Mouse (Mus musculus) embryo, embryonic 11 days (tissue): Measurements from ENCODE around the gene Lrrc27.

ENCODE experiments used
- DNase-seq: peaks from one replicate; pipeline ENCODE4 v3.0.0-alpha.2; 2015

Lrrc27 gene

DNA sequence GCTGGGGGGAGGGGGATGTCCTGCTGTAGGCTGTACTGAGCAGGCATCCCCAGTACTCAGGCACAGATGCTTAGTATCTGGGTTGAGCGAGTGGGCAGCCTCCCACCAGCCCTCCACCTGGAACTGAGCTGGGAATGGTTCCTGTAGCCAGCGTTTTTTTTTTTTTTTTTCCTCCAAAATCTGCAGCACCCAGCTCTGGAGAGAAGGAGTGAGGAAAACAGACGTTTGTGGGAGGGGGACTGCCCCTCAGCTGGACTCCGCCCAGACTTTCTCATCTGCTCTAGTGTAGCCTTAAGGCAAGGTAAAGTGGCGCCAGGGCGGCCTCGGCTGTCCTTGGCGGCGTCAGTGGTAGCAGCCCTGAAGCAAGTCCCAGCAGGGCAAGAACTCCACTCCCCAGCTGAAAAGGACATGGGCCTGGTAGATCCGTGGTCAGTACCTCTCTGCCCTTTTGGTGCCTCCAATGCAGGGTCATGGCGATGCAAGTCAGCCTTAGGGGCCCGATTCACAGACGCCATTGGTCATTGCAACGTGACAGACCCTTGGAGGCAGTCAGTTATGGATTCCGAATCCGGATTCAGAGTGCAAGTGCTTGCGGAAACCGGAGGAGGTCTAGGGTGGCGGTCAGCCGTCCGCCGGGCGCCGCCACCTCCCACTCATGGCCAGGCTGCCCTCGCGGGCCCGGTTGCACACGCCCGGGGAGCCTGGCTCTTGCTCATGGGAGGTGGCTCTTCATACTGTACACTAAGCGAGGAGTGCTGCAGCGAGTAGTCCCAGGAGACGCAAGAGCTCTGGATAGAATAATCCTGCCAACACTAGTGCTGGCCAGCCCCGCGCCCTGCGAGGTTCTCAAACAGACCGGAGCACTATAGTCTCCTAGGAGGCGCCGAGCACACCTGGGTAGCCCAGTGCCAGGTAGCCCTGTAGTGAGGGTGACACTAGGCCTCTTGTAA, 34.4 kb downstream of the Lrrc27 start:
- peak; percentile 60 for DNase-seq

DNA sequence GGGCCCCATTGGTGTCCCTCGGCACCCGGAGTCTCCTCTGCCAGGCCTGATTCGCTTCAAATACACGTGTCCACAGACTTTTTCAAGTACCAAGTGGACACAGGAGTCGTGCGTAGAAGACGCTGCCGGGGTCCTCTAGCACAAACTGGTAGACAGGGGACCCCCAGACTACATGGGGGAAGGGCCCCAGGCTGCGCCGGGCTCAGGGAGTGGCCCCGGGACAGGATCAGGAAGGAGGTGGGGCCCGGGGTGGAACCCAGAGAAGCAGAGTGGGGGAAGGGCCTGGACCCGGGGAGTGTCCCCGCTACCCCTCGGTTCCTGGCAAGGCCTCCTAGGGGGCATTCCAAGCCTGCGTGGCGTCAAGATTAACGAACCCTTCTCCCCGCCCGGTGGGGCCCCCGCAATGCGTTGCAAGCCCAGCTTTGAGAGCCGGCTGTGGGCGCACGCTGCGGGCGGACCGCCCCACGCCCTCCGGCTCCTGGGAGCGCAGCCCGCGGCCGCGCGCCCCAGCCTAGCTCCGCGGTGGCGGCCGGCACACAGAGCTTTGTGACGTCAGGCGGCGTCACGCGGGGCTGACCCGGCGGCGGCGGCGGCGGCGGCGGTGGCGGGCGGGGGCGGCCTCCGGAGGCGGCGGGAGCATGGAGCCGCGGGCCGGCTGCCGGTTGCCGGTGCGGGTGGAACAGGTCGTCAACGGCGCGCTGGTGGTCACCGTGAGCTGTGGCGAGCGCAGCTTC, 35.3 kb downstream of the Lrrc27 start, which contains the start of gene Pwwp2b:
Pwwp2b (plus strand) TSS at position 602 of the 734 bp plus-strand sequence.
- DNase-seq = peak; percentile 89

DNA sequence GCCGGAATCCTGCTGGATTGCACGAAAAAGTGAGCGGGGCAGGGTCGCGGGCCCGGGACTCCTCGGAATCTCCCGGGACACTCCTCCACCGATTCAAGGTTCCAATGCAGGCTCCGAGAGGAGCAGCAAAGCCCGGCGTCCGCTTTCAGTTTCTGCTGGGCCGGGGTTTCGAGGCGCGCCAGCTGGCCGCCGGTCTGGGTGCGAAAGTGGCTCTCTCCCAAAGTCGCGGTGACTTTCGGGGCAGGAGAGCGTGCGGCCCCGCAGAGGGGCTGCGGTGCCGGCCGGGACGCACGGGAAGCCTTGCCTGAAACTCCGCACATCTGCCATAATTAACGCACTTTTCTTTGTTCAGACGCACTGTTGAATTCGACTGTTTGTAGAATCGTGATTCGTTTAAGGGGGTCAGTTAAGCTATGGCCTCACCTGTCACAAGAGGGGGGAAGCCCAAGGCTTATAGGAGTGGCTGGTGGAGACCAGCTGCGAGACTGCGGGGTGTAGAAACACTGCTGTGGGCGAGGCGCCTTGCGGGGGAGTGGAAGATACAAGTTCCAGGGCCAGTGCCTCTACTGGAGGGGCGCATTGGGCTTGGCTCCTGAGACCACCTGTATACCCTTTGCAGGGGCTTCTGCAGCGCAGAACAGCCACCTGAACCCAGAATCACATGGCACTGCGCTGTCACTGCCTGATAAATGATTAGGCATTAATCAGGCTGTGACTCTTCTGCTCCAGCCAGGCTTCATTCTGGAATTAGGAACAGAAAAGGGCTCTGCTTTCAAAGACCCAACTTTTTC, 36.0 kb downstream of the Lrrc27 start:
- peak; percentile 33 for DNase-seq

DNA sequence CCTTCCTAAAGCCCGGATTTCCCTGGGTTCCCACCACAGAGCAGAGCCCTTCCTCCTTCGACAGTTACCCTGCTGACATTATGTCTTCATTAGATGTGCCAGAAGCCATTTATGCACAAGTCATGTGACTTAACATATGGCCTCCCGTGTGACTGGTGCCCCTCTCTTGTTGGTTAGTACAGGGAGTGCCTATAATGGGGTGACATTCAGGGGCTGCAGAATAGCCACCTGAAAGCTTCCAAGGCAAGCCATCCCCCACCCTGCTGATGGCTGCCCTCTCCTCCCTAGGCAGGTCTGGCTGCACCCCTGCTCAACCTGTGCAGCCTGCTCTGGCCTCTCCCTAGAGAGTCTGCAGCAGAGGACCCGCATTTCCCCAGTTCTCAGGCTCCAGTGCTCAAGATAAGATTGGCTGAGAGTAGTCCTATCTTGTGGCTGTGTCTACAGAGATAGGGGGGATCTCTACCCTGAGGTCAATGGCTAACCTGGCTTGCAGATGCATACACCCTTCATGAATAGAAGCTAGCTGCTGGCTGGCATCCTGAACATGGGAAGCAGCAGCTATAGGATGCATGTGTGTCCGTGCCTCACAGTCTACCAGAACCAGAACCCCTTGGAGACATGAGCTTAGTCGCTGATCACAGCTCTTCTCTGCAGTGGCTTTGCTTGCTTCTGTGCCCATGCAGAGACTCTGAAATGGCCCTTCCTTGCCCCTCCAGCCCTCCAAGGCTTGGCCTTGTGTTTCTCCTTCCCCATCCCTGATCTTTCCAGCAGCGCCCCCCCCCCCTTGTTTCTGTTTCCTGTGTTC, 36.8 kb downstream of the Lrrc27 start:
- no peak for DNase-seq

DNA sequence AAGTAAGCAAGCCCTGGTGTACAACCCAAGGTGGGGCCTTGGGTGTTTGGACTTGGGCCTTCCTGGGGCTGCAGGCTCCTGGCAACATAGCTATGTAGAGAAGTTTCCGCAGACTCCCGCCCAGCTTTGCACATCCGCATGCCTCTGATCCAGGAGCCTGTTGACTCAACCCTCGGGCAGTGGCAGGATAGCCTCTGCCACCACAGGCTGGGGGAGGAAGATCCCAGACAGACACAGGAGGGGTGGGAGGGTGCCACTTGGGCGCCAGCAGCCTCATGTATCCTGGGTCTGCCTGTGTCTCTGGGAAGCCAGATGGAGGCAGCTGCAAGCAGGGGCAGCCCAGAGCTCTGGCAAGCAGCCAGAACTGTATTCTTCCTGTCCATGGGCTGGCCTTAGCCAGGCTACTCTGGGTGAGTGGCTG, 39.1 kb downstream of the Lrrc27 start:
- peak; percentile 21 for DNase-seq

DNA sequence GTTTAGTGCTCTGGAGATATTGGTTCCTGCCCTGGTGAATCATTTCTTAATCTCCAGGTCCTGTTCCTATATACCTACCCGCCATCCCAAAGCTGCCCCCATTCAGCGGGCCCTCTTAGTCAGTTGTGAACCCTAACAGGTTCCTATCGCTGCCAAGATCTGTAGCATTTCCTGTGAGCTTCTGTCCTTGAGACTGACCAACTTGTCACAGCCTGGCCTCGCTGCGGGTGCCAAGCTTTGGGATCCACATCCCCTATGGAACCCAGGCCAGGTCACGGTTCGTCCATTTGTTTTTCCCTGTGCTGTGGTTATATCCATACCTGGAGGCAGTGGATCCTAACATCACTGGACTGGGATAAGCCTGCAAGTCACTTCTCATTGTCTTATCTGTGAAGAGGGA, 39.8 kb downstream of the Lrrc27 start:
- DNase-seq = no peak

DNA sequence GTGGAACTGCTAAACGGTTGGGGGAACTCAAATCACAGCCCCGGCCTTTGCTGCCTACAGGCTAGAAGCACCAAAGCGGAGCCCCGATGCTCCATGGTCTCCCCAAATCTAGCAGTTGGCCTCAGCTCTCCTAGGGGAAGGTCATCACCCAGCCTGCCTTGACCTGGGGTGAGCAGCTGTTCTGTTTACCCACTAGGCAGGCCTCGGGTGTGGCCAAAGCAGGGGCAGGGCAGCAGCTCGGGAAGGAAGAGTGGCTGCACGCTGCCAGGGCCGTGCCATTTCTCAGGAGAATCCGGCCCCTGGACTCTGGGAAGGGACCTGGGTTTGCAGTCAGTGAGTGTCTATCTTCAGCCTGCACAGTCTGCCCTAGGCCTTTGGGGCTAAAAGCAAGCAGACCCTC, 40.2 kb downstream of the Lrrc27 start:
- no peak for DNase-seq

DNA sequence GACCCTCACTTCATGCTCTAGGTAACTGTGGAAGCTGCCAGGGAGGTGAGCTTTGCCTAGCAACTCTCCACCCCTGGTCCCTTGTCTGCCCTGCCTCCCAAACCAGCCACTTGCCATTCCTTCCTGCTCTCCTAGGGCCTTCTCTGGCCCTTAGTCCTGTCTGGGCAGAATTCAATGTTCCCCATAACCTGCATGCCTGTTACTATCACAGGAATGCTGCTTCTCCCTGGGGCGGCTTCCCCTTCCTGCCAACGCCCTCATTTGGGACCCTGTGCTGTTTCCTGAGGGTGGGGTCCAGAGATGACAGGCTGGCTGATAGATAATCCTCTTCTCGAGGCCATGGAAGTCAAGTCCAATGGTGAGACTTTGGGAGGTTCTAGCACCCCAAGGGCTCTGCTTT, 40.7 kb downstream of the Lrrc27 start:
- DNase-seq = no peak

DNA sequence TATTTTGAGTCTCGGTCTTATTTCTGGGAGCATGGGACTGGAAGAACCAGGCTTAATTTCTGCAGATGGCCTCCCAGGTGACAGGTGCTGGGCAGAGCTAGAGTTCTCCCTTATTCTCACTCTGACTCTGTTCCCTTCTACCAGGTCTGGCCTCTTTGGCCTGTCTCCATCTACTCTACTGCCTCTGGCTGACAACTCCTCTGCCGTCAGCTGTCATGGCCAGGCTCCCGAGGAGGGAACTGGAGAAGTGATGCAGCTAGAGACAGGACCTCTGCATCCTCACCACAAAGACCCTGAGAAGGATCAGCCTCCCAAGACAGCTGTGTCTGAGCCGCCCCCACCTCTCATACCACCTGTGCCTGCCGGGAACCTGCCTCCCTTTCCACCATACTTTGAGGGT, 41.8 kb downstream of the Lrrc27 start:
- DNase-seq = no peak

DNA sequence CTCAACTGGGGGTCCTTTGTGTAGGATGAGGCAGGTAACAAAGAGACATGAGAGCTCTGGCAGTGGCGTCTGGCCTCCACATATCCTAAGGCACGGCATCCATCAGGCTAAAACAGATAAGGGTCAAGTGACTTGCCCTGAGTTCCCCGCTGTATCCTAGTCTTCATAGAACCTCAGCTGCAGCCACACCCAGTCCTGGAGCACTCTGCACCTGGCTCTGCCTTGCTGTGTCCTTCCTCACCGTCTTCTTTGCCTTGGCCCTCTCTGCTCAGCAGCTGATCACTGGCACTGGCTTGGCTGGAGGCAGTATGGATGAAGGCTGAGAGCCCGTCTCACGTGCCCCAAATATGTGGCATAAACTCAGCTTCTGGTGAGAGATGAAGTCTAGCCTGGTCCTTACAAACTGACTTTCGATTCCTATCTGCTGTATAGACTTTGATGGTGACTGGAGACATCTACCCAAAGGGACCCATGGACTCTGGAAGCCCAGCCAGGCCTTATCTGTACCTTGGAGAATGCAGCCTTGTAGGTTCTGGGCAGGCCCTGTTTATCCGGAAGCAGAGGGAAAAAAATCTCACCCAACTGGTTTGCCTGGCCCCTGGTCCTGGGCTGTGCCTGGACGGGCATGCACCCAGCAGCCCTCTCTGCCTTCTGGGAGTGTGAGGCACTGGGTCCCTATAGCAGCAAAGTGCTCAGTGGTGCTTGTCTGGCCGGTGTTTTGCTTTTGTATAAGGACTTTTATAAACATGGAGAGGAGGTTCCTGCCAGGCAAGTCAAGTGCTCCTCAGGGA, 45.2 kb downstream of the Lrrc27 start:
- no peak for DNase-seq

DNA sequence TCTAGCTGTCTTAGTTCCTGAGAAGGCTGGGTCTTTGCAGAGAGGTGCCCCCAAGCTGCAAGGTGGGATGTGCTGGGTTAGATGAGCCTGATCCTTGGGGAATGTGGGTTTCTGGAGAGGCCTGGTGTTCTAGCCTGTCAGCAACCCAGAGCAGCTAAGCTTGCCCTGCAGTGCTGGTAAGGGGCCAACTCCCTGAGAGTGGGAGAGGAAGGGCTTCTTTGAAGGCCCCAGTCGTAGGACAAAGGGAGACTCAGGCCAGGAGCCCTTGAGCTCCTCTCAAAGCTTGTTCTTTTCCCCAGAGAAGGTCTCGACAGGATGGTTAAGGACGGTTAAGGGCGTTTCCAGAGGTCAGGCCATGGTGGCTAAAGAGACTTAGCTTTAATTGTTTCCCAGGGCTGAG, 51.5 kb downstream of the Lrrc27 start:
- DNase-seq = no peak

DNA sequence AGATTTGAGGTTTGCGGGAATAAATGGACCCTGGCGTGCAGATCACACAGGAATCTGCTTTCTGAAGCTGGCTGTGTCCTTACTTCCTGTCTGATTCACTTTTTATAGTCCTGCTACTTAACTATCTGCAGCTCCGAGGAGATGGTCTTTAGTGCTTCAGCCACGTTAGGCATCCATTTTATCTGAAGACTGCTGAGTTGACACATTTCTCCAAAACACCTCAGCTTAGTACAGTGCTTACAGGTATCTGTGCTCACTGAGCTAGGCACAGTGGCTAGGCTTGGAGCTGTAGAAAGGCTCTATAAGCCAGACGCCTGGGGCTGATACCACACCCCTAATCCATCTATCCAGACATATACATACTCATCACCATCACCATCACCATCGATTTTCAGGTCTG, 52.8 kb downstream of the Lrrc27 start:
- DNase-seq = no peak

DNA sequence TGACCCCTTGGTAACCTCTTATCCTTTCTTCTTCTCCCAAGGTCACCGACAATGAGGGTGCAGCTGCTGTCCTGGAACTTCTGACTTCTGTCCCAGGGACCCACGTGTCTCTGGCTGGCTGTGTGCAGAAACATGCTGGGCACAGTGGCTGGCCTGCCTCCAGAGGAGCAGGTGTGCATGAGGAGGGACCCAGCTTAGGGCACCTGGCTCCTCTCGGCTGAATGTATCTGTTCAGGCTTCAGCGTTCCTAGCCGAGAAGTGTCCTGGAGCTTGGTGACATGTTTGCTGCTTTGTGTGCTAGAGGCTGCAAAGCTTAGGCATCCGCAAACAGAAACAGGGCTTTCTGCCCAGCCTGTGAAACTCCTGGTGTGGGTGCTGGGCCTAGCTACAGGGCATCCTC, 53.6 kb downstream of the Lrrc27 start:
- no peak for DNase-seq

DNA sequence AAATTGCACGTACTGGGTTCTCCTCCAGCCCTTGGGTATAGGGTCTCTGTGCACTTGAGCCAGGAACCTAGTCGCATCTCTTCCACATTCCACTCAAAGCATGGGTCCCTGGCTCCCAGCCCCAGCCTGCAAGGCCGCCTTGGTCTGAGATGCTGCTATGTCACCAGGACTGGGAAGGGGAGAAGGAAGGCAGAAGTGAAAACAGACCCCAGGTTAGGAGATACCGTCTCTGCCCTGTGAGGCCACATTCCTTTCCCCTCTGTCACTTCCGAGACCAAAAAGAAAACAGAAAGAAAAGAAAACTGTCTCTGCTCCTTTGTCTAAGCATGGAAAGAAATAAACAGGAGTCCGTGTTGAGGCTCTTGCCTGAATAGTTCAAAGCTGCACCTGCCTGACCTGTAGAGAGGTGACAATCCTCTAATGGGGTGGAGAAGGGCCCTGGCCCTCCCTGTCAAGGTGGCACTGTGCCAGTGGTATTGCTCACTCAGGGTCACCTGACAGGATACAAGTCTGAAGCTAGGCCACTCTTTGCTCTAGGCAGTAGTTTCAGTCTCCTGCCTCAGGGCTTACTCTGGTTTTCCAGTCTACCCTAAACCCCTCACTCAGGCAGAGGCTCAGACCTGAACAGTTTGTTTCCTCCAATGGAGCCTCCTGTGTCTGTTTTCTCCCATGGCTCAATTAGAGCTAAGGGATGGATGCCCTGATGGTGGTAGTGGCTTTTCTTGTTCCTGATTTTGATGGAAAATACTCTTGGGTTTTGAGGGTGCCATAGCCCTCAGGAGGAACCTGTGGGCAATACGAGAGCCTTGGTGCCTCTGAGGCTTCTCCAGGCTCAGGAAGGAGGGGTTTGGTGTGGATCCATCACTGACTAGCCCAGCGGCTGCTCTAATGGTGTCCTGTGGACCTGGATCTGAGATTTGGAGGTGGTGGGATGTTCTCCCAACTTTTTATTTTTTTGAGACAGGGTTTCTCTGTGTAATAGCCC, 54.4 kb downstream of the Lrrc27 start:
- DNase-seq = no peak

DNA sequence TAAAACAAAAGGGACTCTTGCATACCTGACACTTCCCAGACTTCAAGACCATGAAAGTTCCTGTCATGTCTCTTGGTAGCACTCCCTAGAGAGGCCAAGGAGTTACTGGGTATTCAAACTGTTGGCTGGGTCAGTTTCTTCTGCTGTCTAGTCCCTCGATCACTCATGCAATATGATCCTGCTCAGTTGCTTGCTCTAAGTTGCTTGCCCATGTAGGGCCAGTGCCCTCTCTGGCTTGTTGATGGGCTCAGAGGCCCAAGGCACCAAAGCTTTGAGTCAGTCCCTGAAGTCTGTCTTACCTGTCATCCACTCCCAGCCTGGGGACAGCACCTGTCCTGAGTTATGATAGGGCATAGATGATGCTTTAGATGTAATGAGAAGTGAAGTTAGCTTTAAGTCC, 58.0 kb downstream of the Lrrc27 start:
- DNase-seq = no peak

DNA sequence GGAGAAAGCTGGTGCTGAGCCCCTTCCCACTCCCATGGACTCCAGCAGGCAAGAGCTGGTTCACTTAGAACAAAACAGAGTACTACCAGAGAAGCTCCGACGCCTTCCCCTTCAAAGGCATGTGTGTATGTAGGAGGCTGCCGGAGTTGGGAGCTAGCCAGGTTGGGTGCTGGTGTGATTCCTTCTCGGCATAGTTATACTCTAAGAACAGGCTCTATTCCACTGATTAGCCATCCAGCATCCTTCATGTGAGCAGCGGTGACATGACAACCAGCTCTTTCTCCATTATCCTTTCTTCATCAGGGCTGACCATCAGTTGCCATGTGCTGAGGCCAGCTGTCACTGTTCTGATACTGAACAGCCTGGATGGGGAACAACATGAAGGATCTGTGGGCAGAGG, 59.1 kb downstream of the Lrrc27 start:
- no peak for DNase-seq

DNA sequence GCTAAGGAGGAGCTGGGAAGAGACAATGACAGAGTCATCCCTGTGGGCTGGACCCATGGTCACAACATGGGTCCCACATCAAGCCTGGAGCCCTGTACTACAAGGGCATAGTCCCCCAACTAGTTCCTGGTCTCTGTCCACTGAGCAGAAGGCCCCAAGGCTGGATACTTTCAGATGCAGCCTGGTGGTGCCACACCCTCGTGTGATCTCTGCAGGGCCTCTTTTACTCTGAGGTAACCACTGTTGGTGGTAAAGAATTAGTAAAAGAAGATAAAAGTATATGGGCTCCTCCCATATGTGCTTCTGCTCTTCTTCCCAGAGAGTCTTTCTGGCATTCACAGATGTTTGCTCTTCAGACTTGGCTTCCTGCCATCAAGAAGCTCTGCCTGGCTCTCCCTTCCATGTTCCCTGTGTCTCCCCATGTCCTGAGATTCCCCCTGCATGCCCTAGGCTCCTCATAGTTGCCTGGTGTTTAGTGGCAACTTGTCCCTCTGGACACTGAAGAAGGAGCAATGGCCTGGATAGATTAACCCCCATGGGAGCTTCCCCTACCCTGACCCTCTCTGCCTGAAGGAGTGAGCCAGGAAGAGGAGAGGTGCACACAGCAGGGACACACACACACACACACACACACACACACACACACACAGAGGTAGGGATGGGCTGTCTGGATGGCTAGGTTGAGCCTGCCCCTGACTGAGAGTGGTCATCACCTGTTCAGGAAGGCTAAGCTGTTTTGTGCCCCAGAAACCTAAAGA, 60.0 kb downstream of the Lrrc27 start:
- DNase-seq = no peak

DNA sequence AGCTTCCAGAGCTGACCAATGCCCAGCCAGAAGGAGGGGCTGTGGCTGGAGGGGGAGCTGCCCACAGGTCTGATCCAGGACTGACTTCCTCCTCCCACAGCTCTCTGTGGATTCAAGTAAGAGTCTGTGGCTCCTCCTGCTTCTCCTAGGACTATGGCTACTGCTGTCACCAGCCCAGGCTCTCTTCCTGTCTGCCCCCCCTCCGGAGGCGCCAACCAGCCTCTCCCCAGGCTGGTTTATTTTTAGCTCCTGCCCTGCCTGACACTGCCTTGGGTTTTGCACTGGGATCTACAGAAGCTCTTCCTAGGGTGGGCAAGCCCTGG, 60.6 kb downstream of the Lrrc27 start:
- peak; percentile 29 for DNase-seq

DNA sequence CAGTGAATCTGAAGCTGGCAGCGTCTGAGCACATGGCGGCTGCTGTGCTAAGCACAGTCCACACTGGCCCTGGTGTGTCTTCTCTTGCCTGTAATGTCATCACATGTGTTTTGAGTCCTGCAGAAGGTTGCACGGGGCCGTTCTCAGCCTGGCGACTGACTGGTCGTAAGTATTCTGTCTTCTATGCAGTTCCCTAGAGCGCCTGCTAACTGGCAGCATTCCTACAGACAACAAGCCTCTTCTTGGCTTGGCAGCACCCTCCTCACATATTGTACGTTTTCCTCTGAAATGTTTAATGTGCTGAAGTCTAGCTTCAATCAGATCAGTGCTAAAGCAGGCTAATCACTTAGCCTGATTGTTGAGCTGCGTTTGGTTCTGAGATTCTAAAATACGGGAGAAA, 62.8 kb downstream of the Lrrc27 start:
- no peak for DNase-seq

DNA sequence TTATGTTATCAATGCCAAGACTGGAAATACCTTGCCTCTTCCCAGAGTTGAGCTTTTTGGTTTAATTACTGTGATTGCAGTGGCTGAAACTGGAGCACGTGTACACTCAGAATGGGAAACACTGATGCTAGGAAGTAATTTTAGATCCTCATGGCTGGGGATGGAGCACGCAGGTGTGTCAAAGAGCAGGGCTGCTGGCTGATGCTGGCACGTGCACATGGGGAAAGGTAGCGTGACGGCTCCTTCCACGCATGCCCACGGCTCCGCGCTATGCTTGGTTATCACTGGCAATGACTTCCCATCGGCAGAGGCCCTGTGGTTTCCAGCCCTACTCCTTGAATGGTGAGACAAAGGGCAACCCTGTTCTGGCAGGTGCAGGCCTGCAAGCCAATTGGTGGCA, 63.4 kb downstream of the Lrrc27 start:
- no peak for DNase-seq
